Mouse (Mus musculus) spleen, adult 2 months (tissue): ENCODE results near the gene Gm49321. TPM values are rescaled to one million over a fixed set of nuclear protein-coding genes. Genes with fewer than 3 reads are reported as not detected.

Source experiments
- DNase-seq, 2 experiments: peaks; one replicate each; pipeline versions ENCODE4 v3.0.0 to v3.0.0-alpha.2; 2012 to 2021; ENCODE audit warnings: low spot score in 2 of 2, low read depth in 1 of 2
- H3K27ac ChIP-seq: fragments of 200-500 bp; 2 replicates; pipeline ENCODE4 v1.5.1; 2012; ENCODE audit warnings: low read length, inconsistent platforms; ENCODE audit not compliant: insufficient read depth
- H3K27me3 ChIP-seq: fragments of 200-500 bp; 2 replicates; pipeline ENCODE4 v1.6.1; 2012; ENCODE audit warnings: mild to moderate bottlenecking, moderate library complexity, low read length, inconsistent platforms; ENCODE audit not compliant: control insufficient read depth, insufficient read depth
- H3K36me3 ChIP-seq: fragments of 200-500 bp; 2 replicates; pipeline ENCODE4 v1.6.1; 2012; ENCODE audit warnings: mild to moderate bottlenecking, low read length, inconsistent platforms; ENCODE audit not compliant: control insufficient read depth, insufficient read depth
- H3K4me1 ChIP-seq: fragments of 200-500 bp; 2 replicates; pipeline ENCODE4 v1.6.1; 2011; ENCODE audit warnings: inconsistent platforms; ENCODE audit not compliant: control insufficient read depth, insufficient read depth, insufficient read length
- H3K4me3 ChIP-seq: fragments of 200-500 bp; 2 replicates; pipeline ENCODE4 v1.5.1; 2011; ENCODE audit warnings: mild to moderate bottlenecking, inconsistent platforms; ENCODE audit not compliant: insufficient read depth, insufficient read length; ENCODE audit errors: extremely low read depth
- CTCF ChIP-seq: fragments of 200-500 bp; IDR thresholded peaks from 2 replicates; pipeline ENCODE4 v1.5.1; 2011; ENCODE audit warnings: mild to moderate bottlenecking, inconsistent platforms; ENCODE audit not compliant: insufficient read depth, insufficient read length, insufficient replicate concordance; ENCODE audit errors: extremely low read depth
- POLR2A ChIP-seq: fragments of 200-500 bp; IDR thresholded peaks from 2 replicates; pipeline ENCODE4 v1.6.1; 2011; ENCODE audit warnings: low read depth, low read length, inconsistent platforms
- WGBS: fragments of 180-500 bp; shearing (Covaris S2); methylation state at CpG from one replicate; pipeline ENCODE4 v1.1.7; 2018; 5-methylcytosine and 5-hydroxymethylcytosine counted together
- polyA plus RNA-seq: library from polyadenylated mRNA; depleted of rRNA; stranded (reverse); fragments of >200 nt; gene quantifications from 2 replicates; pipeline ENCODE4 v1.2.3, GENCODE M21; 2012

Gm49321 gene
- polyA plus RNA-seq, 1 experiment, result 0.48 TPM

GRCm38 (mm10) chr12:73907673-73908150 lies 29.7 kb upstream of the Gm49321 start:
- peak; percentile 94 to 96 for DNase-seq
- under 1% methylated on average over 49 of the region's 51 CpGs for WGBS
- peaks cover 3% of the 10 kb centered on the region for H3K4me1 ChIP-seq
- H3K27me3 ChIP-seq, result no peaks in the 10 kb centered on the region
- H3K36me3 ChIP-seq, result no peaks in the 10 kb centered on the region
- peak overlapping the region; percentile 90 for H3K4me3 ChIP-seq
- TF ChIP-seq CTCF, result peak; percentile 16; the same call in 1 of the 2 replicates
- TF ChIP-seq POLR2A, result peak; percentile 97
- H3K27ac ChIP-seq, result peak overlapping the region; percentile 94

DNA sequence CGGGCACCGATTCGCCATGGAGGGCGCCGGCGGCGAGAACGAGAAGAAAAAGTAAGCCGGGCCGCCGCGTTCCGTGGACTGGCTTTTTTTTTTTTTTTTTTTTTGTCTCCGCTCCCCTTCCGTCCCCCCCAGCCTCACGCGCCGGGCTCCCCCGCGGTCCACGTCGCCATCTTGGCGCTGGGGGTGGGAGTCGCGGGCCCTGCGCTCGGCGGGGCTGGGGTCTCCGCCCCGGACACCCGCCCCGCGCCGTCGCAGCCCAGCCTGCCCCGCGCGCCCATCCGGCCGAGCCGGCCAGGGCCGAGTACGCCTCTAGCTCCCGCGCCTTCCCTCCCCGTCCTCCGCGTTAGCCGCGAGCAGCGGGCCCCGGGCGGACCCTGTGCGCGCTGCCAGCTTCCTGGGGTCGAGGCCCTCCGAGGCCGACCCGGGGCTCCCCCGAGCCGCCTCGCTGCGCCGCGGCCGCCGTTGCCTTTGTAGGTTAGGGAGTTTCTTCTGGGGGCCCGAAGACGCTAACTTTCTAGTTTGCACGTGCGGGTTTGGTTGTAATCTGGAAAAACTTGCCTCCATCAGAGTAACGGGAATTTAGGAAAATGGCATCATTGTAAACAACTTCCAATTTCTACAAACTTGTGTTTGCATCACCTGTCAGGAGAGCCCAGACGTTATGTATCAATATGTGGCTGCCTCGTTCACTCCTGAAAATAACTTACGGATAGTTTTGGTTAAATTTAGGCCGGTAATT lies 29.0 kb upstream of the Gm49321 start:
- WGBS, result under 1% methylated on average over 62 of the region's 76 CpGs
- H3K27ac ChIP-seq, result peak overlapping the region; percentile 94
- peak; percentile 17 to 58 for DNase-seq
- no peaks in the 10 kb centered on the region for H3K36me3 ChIP-seq
- peaks cover 3% of the 10 kb centered on the region for H3K4me1 ChIP-seq
- H3K4me3 ChIP-seq, result peak overlapping the region; percentile 90
- H3K27me3 ChIP-seq, result no peaks in the 10 kb centered on the region
- TF ChIP-seq POLR2A, result no peak
- no peak for TF ChIP-seq CTCF

GRCm38 (mm10) chr12:73909013-73909575 lies 28.4 kb upstream of the Gm49321 start:
- no peak for DNase-seq
- no peaks in the 10 kb centered on the region for H3K36me3 ChIP-seq
- H3K4me3 ChIP-seq, result peak overlapping the region; percentile 90
- WGBS, result 4% methylated on average over 6 of the region's 6 CpGs
- peak overlapping the region; percentile 94; the same call in 1 of the 2 replicates for H3K27ac ChIP-seq
- H3K27me3 ChIP-seq, result no peaks in the 10 kb centered on the region
- TF ChIP-seq CTCF, result no peak
- TF ChIP-seq POLR2A, result no peak
- peaks cover 3% of the 10 kb centered on the region for H3K4me1 ChIP-seq

DNA sequence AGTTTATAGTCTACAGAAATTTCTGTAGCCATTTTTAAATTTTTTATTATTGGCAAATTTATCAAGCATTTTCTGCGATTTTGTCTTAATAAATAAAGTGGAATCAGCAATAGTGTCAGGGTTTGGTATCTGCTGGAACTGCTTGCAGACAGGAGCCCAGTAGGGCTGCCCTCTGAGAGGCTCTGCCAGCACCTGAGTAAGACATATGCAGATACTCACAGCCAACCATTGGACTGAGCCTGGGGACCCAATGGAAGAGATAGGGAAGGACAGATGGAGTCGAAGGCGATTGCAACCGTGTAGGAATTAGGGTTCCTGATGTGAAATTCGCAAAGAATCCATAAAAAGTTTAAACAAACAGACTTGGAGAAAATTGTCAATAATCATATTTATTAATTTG lies 19.0 kb upstream of the Gm49321 start:
- no peak overlapping the region for H3K27ac ChIP-seq
- no peaks in the 10 kb centered on the region for H3K36me3 ChIP-seq
- no peak overlapping the region for H3K4me3 ChIP-seq
- no peaks in the 10 kb centered on the region for H3K27me3 ChIP-seq
- TF ChIP-seq POLR2A (no peak), CTCF (no peak)
- 93% methylated on average over 5 of the region's 5 CpGs for WGBS
- no peak for DNase-seq
- H3K4me1 ChIP-seq, result peaks cover 6% of the 10 kb centered on the region

DNA sequence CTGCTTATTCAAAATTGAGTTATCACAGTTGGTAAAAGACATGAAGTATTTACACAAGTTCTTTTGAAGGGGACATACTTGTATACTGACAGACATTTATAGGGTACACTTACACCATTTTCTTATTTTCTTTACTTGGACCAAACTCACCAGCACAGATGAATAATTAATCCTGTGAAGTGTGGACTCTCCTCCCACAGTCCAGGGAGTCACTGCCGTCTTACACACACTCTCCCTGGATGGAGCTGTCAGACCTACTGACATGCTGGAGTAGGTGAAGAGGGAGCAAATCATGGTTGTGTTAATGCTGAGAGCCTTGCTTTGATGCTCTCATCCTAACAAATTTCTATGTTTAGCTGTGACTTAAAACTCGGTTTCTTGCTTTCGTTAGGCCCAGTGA lies 7.2 kb upstream of the Gm49321 start:
- Histone ChIP-seq H3K27ac (no peak overlapping the region), H3K36me3 (peaks cover 34% of the 10 kb centered on the region), H3K4me3 (no peak overlapping the region), H3K27me3 (no peaks in the 10 kb centered on the region), H3K4me1 (no peaks in the 10 kb centered on the region)
- no peak for TF ChIP-seq POLR2A
- no peak for TF ChIP-seq CTCF
- WGBS, result 94% methylated on average over 3 of the region's 3 CpGs
- DNase-seq, result no peak

DNA sequence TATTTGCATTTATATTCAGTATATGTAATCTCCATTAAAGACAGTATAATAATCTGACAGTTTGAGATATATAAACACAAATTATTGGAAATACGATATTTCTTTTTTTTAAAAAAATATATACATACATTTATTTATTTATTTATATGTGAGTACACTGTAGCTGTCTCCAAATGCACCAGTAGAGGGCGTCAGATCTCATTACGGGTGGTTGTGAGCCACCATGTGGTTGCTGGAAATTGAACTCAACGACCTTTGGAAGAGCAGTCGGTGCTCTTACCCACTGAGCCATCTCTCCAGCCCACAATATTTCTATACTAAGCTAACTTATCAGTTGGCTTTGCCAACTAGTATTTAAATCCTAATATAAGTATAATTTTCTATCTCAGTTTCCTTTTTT lies 6.2 kb upstream of the Gm49321 start:
- 47% methylated on average over 5 of the region's 5 CpGs for WGBS
- H3K36me3 ChIP-seq, result peaks cover 38% of the 10 kb centered on the region
- H3K4me3 ChIP-seq, result no peak overlapping the region
- H3K27me3 ChIP-seq, result no peaks in the 10 kb centered on the region
- no peaks in the 10 kb centered on the region for H3K4me1 ChIP-seq
- TF ChIP-seq CTCF, result no peak
- TF ChIP-seq POLR2A, result no peak
- no peak overlapping the region for H3K27ac ChIP-seq
- DNase-seq, result peak; percentile 18 to 22

GRCm38 (mm10) chr12:73934528-73934927 lies 2.9 kb upstream of the Gm49321 start:
- Histone ChIP-seq H3K27ac (no peak overlapping the region), H3K36me3 (peaks cover 38% of the 10 kb centered on the region), H3K4me3 (no peak overlapping the region), H3K27me3 (no peaks in the 10 kb centered on the region), H3K4me1 (no peaks in the 10 kb centered on the region)
- TF ChIP-seq POLR2A, result no peak
- no peak for TF ChIP-seq CTCF
- no peak for DNase-seq
- 81% methylated on average over 2 of the region's 2 CpGs for WGBS
